Mouse (Mus musculus) lung, postnatal 0 days (tissue): ENCODE results near the gene Zfp472.

Experiments
- CTCF ChIP-seq: IDR thresholded peaks from 2 replicates; pipeline ENCODE4 v1.5.1; 2016; ENCODE audit warnings: antibody characterized with exemption, mild to moderate bottlenecking
- EP300 ChIP-seq: IDR thresholded peaks from 2 replicates; pipeline ENCODE4 v1.6.1; 2016; ENCODE audit warnings: antibody characterized with exemption, mild to moderate bottlenecking, control low read depth

DNA sequence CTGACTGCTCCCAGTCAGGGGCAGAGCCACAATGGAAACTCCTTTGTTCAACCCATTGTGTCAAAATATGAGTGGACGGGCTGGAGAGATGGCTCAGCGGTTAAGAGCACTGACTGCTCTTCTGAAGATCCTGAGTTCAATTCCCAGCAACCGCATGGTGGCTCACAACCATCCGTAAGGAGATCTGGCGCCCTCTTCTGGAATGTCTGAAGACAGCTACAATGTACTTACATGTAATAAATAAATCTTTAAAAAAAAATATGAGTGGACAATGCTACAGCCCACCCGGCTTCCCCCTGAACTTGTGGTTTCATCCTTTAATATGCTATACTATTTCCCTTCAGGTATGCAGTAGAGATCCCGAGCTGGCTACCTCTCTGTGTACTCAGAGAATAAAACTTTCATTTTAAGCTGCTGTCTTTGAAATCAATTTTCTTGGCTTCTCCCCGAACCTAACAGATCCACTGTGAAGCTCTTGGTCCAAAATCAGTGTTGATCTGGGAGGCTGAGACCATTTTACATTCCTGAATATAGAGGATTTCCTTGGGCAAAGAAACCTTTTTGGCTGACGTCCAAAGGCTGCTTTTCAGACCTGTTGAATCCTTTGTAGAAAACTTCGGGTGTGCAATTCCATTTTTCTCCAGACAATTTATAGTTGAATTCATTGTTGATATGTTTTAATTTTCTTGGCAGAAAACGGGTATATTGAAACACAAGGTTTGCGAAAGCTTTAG lies 26.5 kb downstream of the Zfp472 start:
- peak; percentile 48 for TF ChIP-seq CTCF
- no peak for TF ChIP-seq EP300
